Mouse (Mus musculus) CH12.LX (cell line): ENCODE results near the gene Tmem117.

Experiments used
- BHLHE40 ChIP-seq: IDR thresholded peaks from 2 replicates; pipeline ENCODE4 v1.6.1; 2011; ENCODE audit warnings: mild to moderate bottlenecking, low read depth, low read length, improper control_type of control experiment
- CTCF ChIP-seq, 2 experiments: IDR thresholded peaks in 1 of 2; conservative IDR thresholded peaks in 1 of 2; 2 replicates each; pipeline ENCODE4 v1.5.1; 2011 to 2012; ENCODE audit warnings: low read depth in 2 of 2, low read length in 2 of 2, improper control_type of control experiment in 1 of 2, inconsistent platforms in 1 of 2, mild to moderate bottlenecking in 1 of 2, moderate library complexity in 1 of 2
- E2F4 ChIP-seq: IDR thresholded peaks from 2 replicates; pipeline ENCODE4 v1.6.1; 2011; ENCODE audit warnings: low read depth, low read length, improper control_type of control experiment; ENCODE audit not compliant: insufficient replicate concordance
- EP300 ChIP-seq: IDR thresholded peaks from 2 replicates; pipeline ENCODE4 v1.6.1; 2011; ENCODE audit warnings: low read length, improper control_type of control experiment
- ETS1 ChIP-seq: conservative IDR thresholded peaks from 2 replicates; pipeline ENCODE4 v1.6.1; 2012; ENCODE audit warnings: low read depth, mild to moderate bottlenecking, inconsistent platforms, low read length, improper control_type of control experiment, moderate library complexity
- HCFC1 ChIP-seq: IDR thresholded peaks from 2 replicates; pipeline ENCODE4 v1.6.1; 2012; ENCODE audit warnings: low read depth, mild to moderate bottlenecking, inconsistent platforms, low read length, improper control_type of control experiment
- NELFE ChIP-seq: IDR thresholded peaks from 2 replicates; pipeline ENCODE4 v1.6.1; 2011; ENCODE audit warnings: low read depth, low read length, improper control_type of control experiment
- NRF1 ChIP-seq: IDR thresholded peaks from 2 replicates; pipeline ENCODE4 v1.6.1; 2014; ENCODE audit warnings: low read depth, mild to moderate bottlenecking, inconsistent platforms, low read length, improper control_type of control experiment, moderate library complexity
- PAX5 ChIP-seq: IDR thresholded peaks from 2 replicates; pipeline ENCODE4 v1.6.1; 2012; ENCODE audit warnings: low read length, inconsistent platforms, mixed read lengths
- POLR2A ChIP-seq: IDR thresholded peaks from 2 replicates; pipeline ENCODE4 v1.6.1; 2011; ENCODE audit warnings: low read depth, mild to moderate bottlenecking, improper control_type of control experiment, low read length
- POLR2AphosphoS2 ChIP-seq: IDR thresholded peaks from 2 replicates; pipeline ENCODE4 v1.6.1; 2011; ENCODE audit warnings: low read depth, low read length, improper control_type of control experiment
- RCOR1 ChIP-seq: conservative IDR thresholded peaks from 2 replicates; pipeline ENCODE4 v1.6.1; 2012; ENCODE audit warnings: low read depth, mild to moderate bottlenecking, inconsistent platforms, low read length, improper control_type of control experiment
- ZMIZ1 ChIP-seq: IDR thresholded peaks from 2 replicates; pipeline ENCODE4 v1.6.1; 2012; ENCODE audit warnings: low read depth, mild to moderate bottlenecking, inconsistent platforms, low read length, improper control_type of control experiment
- ZNF384 ChIP-seq: IDR thresholded peaks from 2 replicates; pipeline ENCODE4 v1.6.1; 2012; ENCODE audit warnings: low read depth, low read length, improper control_type of control experiment, inconsistent platforms

GRCm38 (mm10) chr15:94582000-94582593, 46.9 kb upstream of the Tmem117 start:
- no peak for TF ChIP-seq HCFC1
- no peak for TF ChIP-seq POLR2A
- no peak for TF ChIP-seq NELFE
- no peak for TF ChIP-seq E2F4
- no peak for TF ChIP-seq ZNF384
- no peak for TF ChIP-seq POLR2AphosphoS2
- TF ChIP-seq CTCF (conservative IDR thresholded peaks at IDR 0.05 in 1 of 2, IDR thresholded peaks at IDR 0.05 in 1 of 2; ENCODE audit: low read depth in 2 of 2, low read length in 2 of 2): no peak
- no peak for TF ChIP-seq EP300
- TF ChIP-seq BHLHE40: no peak
- TF ChIP-seq ETS1: no peak
- TF ChIP-seq ZMIZ1: no peak
- no peak for TF ChIP-seq RCOR1
- no peak for TF ChIP-seq PAX5
- no peak for TF ChIP-seq NRF1
